Comparison of ENCODE assay signal across 25 mouse cellular contexts in genomic region chr5:56007861-56008260, GRCm38 (mm10).
DNase-seq lines count a peak whose midpoint lies in the region; ATAC-seq and TF ChIP-seq lines count a peak whose summit lies in the region.
"Had no signal": no experiment of that assay in that cellular context is flagged by ENCODE, and none has a peak within 500 bp of the region (broad histone marks: within the 10 kb centered on the region; RNA-seq: fewer than 3 reads in every experiment).

No protein-coding gene starts in this region.

- TF ChIP-seq CTCF in forebrain, postnatal 0 days (IDR thresholded peaks at IDR 0.05; ENCODE audit: low read depth), result no peak
- no peak for TF ChIP-seq CTCF in midbrain, postnatal 0 days (IDR thresholded peaks at IDR 0.05)

- no peak for DNase-seq in forebrain, postnatal 0 days
- peak; percentile 16 for DNase-seq in midbrain, postnatal 0 days (ENCODE audit: low spot score)
- no peak for DNase-seq in midbrain, embryonic 10.5 days (ENCODE audit: low spot score)
- peak; percentile 4 for DNase-seq in brain, adult 2 months (ENCODE audit: low read depth, low spot score)
- no peak for DNase-seq in yolk sac, embryonic 10.5 days (ENCODE audit: low spot score)
- no peak for DNase-seq in kidney, adult 18-20 months
- DNase-seq: adrenal gland, postnatal 25 days; cerebellum, adult 18-20 months; cerebellum, postnatal 25 days; heart, adult 11 months; heart, postnatal 14 days; kidney, adult 2 months; kidney, postnatal 10 days; lung, adult 2 months; thymus, adult 18-20 months; thymus, postnatal 4 days had no signal

- no peaks in the 10 kb centered on the region for H3K36me3 ChIP-seq in forebrain, embryonic 16.5 days (ENCODE audit: control insufficient read depth, insufficient read depth)
- no peaks in the 10 kb centered on the region for H3K36me3 ChIP-seq in forebrain, postnatal 0 days (ENCODE audit: insufficient read depth)
- no peaks in the 10 kb centered on the region for H3K36me3 ChIP-seq in midbrain, postnatal 0 days (ENCODE audit: insufficient read depth, low read length)
- no peaks in the 10 kb centered on the region for H3K36me3 ChIP-seq in midbrain, embryonic 10.5 days
- H3K36me3 ChIP-seq: embryonic facial prominence, embryonic 12.5 days; heart, embryonic 12.5 days; limb, embryonic 12.5 days; liver, embryonic 12.5 days; stomach, embryonic 15.5 days had no signal

- H3K9me3 ChIP-seq in forebrain, embryonic 16.5 days (ENCODE audit: control insufficient read depth, low read length), result no peaks in the 10 kb centered on the region
- H3K9me3 ChIP-seq in forebrain, postnatal 0 days (ENCODE audit: low read length), result no peaks in the 10 kb centered on the region
- no peaks in the 10 kb centered on the region for H3K9me3 ChIP-seq in midbrain, postnatal 0 days (ENCODE audit: low read length)
- no peaks in the 10 kb centered on the region for H3K9me3 ChIP-seq in midbrain, embryonic 10.5 days (replicated peaks)
- H3K9me3 ChIP-seq: embryonic facial prominence, embryonic 12.5 days; heart, embryonic 12.5 days; limb, embryonic 12.5 days; liver, embryonic 12.5 days; megakaryocyte, embryonic 14.5 days; stomach, embryonic 15.5 days had no signal

- H3K4me1 ChIP-seq in forebrain, embryonic 16.5 days (replicated peaks; ENCODE audit: control insufficient read depth, insufficient read depth, low read length), result no peaks in the 10 kb centered on the region
- no peaks in the 10 kb centered on the region for H3K4me1 ChIP-seq in forebrain, postnatal 0 days (ENCODE audit: insufficient read depth)
- H3K4me1 ChIP-seq in midbrain, postnatal 0 days (ENCODE audit: insufficient read depth, low read length), result no peaks in the 10 kb centered on the region
- no peaks in the 10 kb centered on the region for H3K4me1 ChIP-seq in midbrain, embryonic 10.5 days
- H3K4me1 ChIP-seq: embryonic facial prominence, embryonic 12.5 days; heart, embryonic 12.5 days; limb, embryonic 12.5 days; liver, embryonic 12.5 days; megakaryocyte, embryonic 14.5 days; stomach, embryonic 15.5 days had no signal

- no peak overlapping the region for H3K27ac ChIP-seq in forebrain, embryonic 16.5 days (ENCODE audit: low read length)
- no peak overlapping the region for H3K27ac ChIP-seq in forebrain, postnatal 0 days (ENCODE audit: low read depth, low read length)
- no peak overlapping the region for H3K27ac ChIP-seq in midbrain, postnatal 0 days (ENCODE audit: low read depth, low read length)
- no peak overlapping the region for H3K27ac ChIP-seq in midbrain, embryonic 10.5 days (replicated peaks)
- H3K27ac ChIP-seq: embryonic facial prominence, embryonic 12.5 days; limb, embryonic 12.5 days; liver, embryonic 12.5 days; stomach, embryonic 15.5 days had no signal

- no peak overlapping the region for H3K9ac ChIP-seq in forebrain, embryonic 16.5 days (replicated peaks; ENCODE audit: low read depth, low read length)
- H3K9ac ChIP-seq in forebrain, postnatal 0 days, result no peak overlapping the region
- H3K9ac ChIP-seq in midbrain, postnatal 0 days (replicated peaks; ENCODE audit: low read length, poor library complexity, severe bottlenecking), result no peak overlapping the region
- H3K9ac ChIP-seq: embryonic facial prominence, embryonic 12.5 days; heart, embryonic 12.5 days; limb, embryonic 12.5 days; liver, embryonic 12.5 days; stomach, embryonic 15.5 days had no signal

- H3K4me2 ChIP-seq in forebrain, embryonic 16.5 days (ENCODE audit: low read length), result no peak overlapping the region
- no peak overlapping the region for H3K4me2 ChIP-seq in forebrain, postnatal 0 days (ENCODE audit: low read depth)
- no peak overlapping the region for H3K4me2 ChIP-seq in midbrain, postnatal 0 days (ENCODE audit: low read depth, low read length, poor library complexity, severe bottlenecking)
- H3K4me2 ChIP-seq: embryonic facial prominence, embryonic 12.5 days; heart, embryonic 12.5 days; limb, embryonic 12.5 days; liver, embryonic 12.5 days; stomach, embryonic 15.5 days had no signal

- H3K4me3 ChIP-seq in forebrain, embryonic 16.5 days (replicated peaks; ENCODE audit: low read length), result no peak overlapping the region
- no peak overlapping the region for H3K4me3 ChIP-seq in forebrain, postnatal 0 days (ENCODE audit: low read depth, low read length)
- no peak overlapping the region for H3K4me3 ChIP-seq in midbrain, postnatal 0 days (ENCODE audit: low read depth, low read length)
- H3K4me3 ChIP-seq in midbrain, embryonic 10.5 days, result no peak overlapping the region
- H3K4me3 ChIP-seq: embryonic facial prominence, embryonic 12.5 days; heart, embryonic 12.5 days; limb, embryonic 12.5 days; liver, embryonic 12.5 days; megakaryocyte, embryonic 14.5 days; myocyte; stomach, embryonic 15.5 days had no signal

- H3K27me3 ChIP-seq in forebrain, embryonic 16.5 days (replicated peaks; ENCODE audit: control insufficient read depth, insufficient read depth, low read length), result no peaks in the 10 kb centered on the region
- H3K27me3 ChIP-seq in forebrain, postnatal 0 days (ENCODE audit: insufficient read depth, low read length), result no peaks in the 10 kb centered on the region
- no peaks in the 10 kb centered on the region for H3K27me3 ChIP-seq in midbrain, postnatal 0 days (ENCODE audit: insufficient read depth, low read length)
- H3K27me3 ChIP-seq in midbrain, embryonic 10.5 days (ENCODE audit: low read depth, poor library complexity, severe bottlenecking), result no peaks in the 10 kb centered on the region
- H3K27me3 ChIP-seq: embryonic facial prominence, embryonic 12.5 days; heart, embryonic 12.5 days; limb, embryonic 12.5 days; liver, embryonic 12.5 days; megakaryocyte, embryonic 14.5 days; Patski; stomach, embryonic 15.5 days had no signal

- ATAC-seq in forebrain, embryonic 16.5 days, result peak; percentile 91
- ATAC-seq in forebrain, postnatal 0 days, result no peak
- no peak for ATAC-seq in midbrain, postnatal 0 days (ENCODE audit: low FRiP score)
- ATAC-seq: liver, embryonic 12.5 days; Patski had no signal

- WGBS in forebrain, embryonic 16.5 days, result 21% methylated on average over 3 of the region's 3 CpGs
- 27% methylated on average over 3 of the region's 3 CpGs for WGBS in forebrain, postnatal 0 days
- 49% methylated on average over 3 of the region's 3 CpGs for WGBS in midbrain, postnatal 0 days
- WGBS in midbrain, embryonic 10.5 days, result 68% methylated on average over 3 of the region's 3 CpGs

Comparison
In these comparisons a context has a peak if more than half of its experiments do, and no peak if none do; other contexts are left out.
1. DNase-seq: peak in midbrain, postnatal 0 days (single experiment) and brain, adult 2 months (single experiment); none in forebrain, postnatal 0 days (single experiment), midbrain, embryonic 10.5 days (single experiment), yolk sac, embryonic 10.5 days (single experiment) and kidney, adult 18-20 months (single experiment).